8 mouse cellular contexts compared by ENCODE assay signal in the genomic region with DNA sequence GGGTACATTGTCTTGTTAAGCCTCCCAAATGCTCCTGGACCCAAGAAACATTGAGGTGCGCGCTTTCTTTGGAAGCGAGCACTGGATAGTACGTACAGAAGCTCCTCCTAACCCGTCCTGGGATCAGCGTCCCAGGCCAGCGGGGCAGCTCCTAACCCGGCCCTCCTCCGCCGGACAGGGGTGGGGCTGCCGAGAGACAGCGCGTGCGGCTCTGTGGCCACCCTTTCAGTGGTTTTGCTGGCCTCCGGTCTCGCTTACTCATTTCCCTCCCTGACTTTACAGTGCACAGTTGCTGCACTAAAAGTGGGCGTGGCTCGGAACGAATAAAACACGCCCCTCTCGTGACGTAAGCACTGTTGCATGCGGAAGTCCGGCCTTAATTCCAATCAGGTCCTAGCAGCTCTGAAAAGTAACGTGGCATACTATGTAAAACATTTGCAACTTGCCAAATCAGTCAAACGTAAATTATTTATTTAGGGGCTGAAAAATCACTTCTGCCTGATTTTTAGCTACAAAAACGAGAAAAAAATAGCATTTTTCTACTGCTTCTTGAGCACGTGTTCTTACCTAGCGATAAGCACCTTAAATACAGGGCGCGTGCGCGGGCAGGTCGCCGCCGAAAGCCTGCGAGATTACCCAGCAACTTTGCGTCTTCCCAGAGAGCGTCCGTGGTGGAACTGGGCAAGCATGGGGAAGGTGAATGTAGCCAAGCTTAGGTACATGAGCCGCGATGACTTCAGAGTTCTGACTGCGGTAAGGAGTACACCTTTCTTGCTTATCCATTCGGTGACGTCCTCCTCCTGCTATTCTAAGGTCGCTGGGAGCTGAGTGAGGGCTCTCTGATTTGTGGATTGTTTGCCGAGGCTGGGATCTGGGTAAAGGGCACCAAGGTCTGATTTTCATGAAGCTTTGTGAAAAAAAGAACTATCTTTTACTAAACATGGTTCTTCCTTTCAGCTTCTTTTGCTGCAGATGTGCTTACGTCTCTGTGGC. TPM values are rescaled to one million over a fixed set of nuclear protein-coding genes. Genes with fewer than 3 reads are reported as not detected.
A peak's percentile ranks its signal among the peaks of the same experiment; 100 is the strongest.
DNase-seq lines count a peak whose midpoint lies in the region; ATAC-seq lines count a peak whose summit lies in the region.

Riok2 (plus strand) TSS at position 392 of the 993 bp plus-strand sequence.

- intact Hi-C loops in gastrocnemius, postnatal 14 days (cut with DNase I; ENCODE audit: low total_unique reads): no loop called here
- intact Hi-C loops in left cerebral cortex, postnatal 10 days (cut with DNase I): no loop called here

- ATAC-seq in inflammation-experienced regulatory T-cells, adult 6 months: peak; percentile 97
- ATAC-seq in megakaryocyte-erythroid progenitor cell, adult 5-6 weeks (replicated peaks; ENCODE audit: low FRiP score, low TSS enrichment, poor library complexity, severe bottlenecking): peak; percentile 95

- DNase-seq in adrenal gland, adult (ENCODE audit: inconsistent age in 2 of 2, low spot score in 1 of 2): peak; percentile 96 to 99
- peak; percentile 100 for DNase-seq in embryo, embryonic 10.5 days (ENCODE audit: low spot score)
- peak; percentile 94 for DNase-seq in gastrocnemius, postnatal 14 days
- peak; percentile 93 to 96 for DNase-seq in left cerebral cortex, postnatal 10 days (ENCODE audit: extremely low spot score in 1 of 2, low spot score in 2 of 2)
- DNase-seq in right cerebral cortex, postnatal 25 days: peak; percentile 89
- peak; percentile 87 to 93 for DNase-seq in urinary bladder, postnatal 4 days (ENCODE audit: low spot score in 2 of 2)

RNA-seq across cellular contexts. Expression of gene Riok2, which starts in this region (rescaled TPM):
- total RNA-seq in gastrocnemius, postnatal 14 days (2021): 10 to 100 TPM; 12.0 to 13.4 TPM
- 10 to 100 TPM; 29.9 to 34.5 (median 31.8) TPM for polyA plus RNA-seq in inflammation-experienced regulatory T-cells, adult 6 months (2017; shearing (Covaris generic))
- 10 to 100 TPM; 16.4 to 17.0 TPM for total RNA-seq in left cerebral cortex, postnatal 10 days (2021)
- total RNA-seq in megakaryocyte-erythroid progenitor cell, adult 5-6 weeks (2014; fragmentation: Nextera tagmentation): 40.4 and 47.6 TPM in 2 replicates
- total RNA-seq in megakaryocyte-erythroid progenitor cell, adult 5-6 weeks (2017): 81.0 and 88.3 TPM in 2 replicates

Comparison
In these comparisons a context has a peak if more than half of its experiments do, and no peak if none do; other contexts are left out.
1. Peak in every context shown above with its lines: DNase-seq and ATAC-seq.